Mouse (Mus musculus) bone marrow, adult 2 months (tissue): ENCODE measurements around the gene Shisa9.

Experiments used
- CTCF ChIP-seq: fragments of 200-500 bp; IDR thresholded peaks from 2 replicates; pipeline ENCODE4 v1.5.1; 2011; ENCODE audit warnings: low read length, control low read depth; ENCODE audit not compliant: control insufficient read depth, insufficient read depth
- POLR2A ChIP-seq: fragments of 200-500 bp; IDR thresholded peaks from 2 replicates; pipeline ENCODE4 v1.6.1; 2011; ENCODE audit warnings: low read depth, mild to moderate bottlenecking, control low read depth, low read length, borderline replicate concordance; ENCODE audit not compliant: control insufficient read depth

- TF ChIP-seq CTCF = no peak
- no peak for TF ChIP-seq POLR2A
Observed at GRCm38 (mm10) chr16:11940477-11940876, 43.4 kb upstream of the Shisa9 start.
